Mouse (Mus musculus) cerebellum, postnatal 36 days (tissue): Measurements from ENCODE around the gene Lamb3.

Experiments used
- DNase-seq, 2 experiments: peaks; one replicate each; pipeline ENCODE4 v3.0.0; 2021 to 2022; ENCODE audit warnings: mixed read lengths in 2 of 2

The Lamb3 gene

DNA sequence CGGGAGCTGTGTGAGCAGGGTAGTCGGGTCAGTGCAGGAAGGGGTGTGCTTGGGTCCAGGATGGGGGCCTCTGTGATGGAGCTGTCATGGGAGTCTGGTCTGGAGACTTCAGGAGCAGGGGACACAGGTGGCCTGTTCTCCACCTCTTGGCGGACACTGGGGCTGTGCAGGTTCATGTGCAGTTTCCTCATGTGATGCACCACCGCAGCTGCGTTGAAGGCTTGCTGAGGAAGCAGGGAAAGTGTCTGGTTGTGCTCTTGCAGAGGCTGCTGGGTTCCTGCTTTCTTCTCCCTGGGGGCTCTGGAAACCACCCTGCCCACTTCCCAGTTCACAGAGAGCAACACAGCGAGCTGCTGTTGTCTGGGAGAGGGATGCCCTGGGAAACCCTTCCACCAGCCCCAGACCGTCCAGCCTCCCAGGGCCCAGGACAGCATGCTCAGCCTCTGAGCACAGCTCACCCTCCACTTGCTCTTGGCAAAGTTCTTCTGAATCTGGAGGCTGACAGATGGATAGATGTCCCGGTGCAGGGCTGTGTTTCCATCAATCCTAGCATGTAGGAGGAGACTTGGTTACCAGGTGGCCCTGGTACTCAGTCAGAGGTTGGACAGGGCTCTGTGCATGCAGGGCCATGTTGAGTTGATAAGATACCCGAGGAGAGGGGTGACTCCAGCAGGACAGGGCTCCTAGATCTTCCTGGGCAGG lies 140.9 kb downstream of the Lamb3 start:
- DNase-seq: peak; percentile 55 to 58

DNA sequence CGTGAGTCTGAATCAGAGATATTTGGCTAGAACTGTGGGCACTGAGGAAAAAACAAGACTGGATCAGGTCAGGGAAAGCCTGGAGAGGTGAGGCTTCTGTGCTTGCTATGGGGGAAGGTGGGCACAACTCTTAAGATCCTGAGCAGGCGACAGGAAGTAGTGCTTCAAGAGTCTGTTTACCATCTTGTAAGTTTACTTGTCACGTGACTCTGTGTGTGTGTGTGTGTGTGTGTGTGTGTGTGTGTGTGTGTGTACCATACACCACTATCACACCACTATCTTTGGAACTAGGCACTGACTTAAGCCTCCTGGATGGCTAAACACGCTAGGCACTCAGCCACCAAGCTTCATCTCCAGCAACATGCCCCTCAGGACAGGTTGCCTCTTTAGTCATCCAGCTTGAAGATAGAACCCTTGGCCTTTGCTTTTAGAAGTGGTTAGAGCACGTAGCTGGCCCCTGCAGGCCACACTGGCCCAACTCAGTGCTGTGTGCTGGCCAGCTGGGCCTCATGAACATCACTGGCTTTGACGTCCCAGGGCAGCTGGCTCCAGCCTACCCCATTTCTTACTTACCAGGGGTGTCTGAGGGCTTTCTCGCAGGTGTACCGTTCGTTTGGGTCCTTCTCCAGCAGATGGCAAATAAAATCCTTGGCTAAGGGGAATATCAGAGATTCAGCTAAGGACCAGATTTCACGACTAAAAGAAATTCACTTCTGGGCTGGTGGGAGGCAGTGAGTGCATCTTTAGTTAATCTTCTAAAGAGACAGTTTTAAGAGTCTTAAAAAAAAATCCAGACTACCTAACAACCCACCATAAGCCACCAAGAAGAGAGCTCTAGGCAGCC lies 142.4 kb downstream of the Lamb3 start:
- no peak for DNase-seq

GRCm38 (mm10) chr1:193350546-193350801 lies 143.0 kb downstream of the Lamb3 start:
- DNase-seq: no peak

GRCm38 (mm10) chr1:193351583-193351982 lies 144.1 kb downstream of the Lamb3 start:
- DNase-seq: peak; percentile 53 to 55

GRCm38 (mm10) chr1:193359199-193359598 lies 151.7 kb downstream of the Lamb3 start:
- DNase-seq: no peak

DNA sequence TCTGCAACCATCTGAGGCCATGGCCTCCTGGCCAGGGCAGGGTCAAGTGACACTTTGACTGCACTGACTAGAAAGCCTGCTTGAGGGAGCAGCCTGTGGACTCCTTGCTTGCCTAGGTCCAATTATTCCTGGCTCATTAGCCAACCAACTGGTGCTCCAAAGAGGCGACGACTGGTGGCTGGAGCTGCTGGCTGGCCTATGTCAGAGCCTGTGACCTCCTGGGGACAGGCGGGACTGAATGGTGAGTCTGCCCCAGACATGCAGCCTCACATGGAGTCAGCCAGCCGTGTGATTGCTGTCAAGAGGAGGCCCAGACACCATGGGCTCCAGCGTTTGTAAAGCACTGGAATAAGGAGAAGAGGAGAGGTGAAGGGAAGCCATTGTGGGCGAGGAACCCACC lies 153.7 kb downstream of the Lamb3 start:
- peak in 1 of 2 experiments; percentile 36 for DNase-seq

DNA sequence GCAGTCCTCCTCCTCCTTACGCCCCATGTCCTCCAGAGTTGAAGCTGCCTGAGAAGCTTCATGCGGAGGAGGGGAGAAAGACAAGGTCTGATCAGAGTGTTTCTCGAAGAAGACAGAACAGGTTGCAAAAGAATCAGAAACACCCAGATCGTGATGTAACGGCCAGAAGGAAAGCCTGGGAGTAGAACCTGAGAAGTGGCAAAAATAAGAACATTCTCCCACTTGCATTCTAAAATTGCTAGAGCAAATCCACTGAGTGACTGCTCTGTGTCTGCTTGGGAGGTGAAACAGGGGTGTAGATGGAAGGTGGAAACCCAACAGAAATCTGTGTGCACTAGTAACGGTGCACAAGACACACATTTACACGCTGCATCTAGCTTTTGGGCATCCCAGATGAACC lies 154.6 kb downstream of the Lamb3 start:
- DNase-seq: no peak

DNA sequence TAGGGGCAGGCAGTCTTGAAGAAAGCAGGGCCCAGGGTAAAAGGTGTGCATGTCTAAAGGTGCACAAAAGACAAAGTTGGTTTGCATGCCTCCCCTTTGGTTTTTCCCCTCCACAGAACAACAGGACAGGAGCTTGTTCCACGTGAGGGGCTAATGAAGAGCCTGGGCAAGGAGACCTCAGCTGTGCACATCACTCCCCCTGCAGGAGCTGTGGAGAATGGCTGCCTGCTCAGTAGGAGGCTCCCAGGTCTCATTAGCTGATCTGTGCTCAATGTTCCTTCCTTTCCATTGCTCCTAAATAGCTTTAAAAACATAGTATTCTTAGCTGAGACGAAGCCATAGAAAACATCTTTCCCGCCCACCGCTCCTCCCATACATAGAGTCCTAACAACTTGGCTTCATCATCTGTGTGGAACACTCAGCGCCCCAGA lies 156.3 kb downstream of the Lamb3 start:
- DNase-seq: peak; percentile 51 to 53

DNA sequence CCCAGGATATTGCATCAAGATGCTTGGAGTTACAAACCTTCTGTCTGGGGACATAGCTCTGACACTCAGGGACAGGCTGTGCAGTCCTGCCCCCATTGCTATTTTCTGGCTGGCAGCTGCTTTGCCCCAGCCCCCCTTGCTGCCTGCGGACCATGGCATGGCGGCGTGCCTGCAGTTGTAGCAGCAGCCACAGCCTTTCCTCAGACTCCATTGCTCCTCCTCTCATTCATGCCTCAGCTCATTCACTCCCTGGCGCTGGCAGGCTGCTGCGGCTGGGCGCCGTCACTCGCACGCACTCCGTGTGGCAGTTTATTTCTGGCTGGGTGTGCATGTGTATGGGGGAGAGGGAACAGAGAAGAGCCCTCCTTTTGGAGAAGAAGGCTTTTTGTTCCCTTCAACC lies 160.6 kb downstream of the Lamb3 start:
- no peak for DNase-seq

- no peak for DNase-seq
Measured at GRCm38 (mm10) chr1:193369091-193369490, 161.6 kb downstream of the Lamb3 start.

GRCm38 (mm10) chr1:193370096-193370495 lies 162.6 kb downstream of the Lamb3 start, which contains the start of gene Camk1g:
Gene Camk1g, minus strand, starts transcription at chr1:193370298.
- no peak for DNase-seq

- no peak for DNase-seq
Measured at GRCm38 (mm10) chr1:193373906-193374413, 166.5 kb downstream of the Lamb3 start.

DNA sequence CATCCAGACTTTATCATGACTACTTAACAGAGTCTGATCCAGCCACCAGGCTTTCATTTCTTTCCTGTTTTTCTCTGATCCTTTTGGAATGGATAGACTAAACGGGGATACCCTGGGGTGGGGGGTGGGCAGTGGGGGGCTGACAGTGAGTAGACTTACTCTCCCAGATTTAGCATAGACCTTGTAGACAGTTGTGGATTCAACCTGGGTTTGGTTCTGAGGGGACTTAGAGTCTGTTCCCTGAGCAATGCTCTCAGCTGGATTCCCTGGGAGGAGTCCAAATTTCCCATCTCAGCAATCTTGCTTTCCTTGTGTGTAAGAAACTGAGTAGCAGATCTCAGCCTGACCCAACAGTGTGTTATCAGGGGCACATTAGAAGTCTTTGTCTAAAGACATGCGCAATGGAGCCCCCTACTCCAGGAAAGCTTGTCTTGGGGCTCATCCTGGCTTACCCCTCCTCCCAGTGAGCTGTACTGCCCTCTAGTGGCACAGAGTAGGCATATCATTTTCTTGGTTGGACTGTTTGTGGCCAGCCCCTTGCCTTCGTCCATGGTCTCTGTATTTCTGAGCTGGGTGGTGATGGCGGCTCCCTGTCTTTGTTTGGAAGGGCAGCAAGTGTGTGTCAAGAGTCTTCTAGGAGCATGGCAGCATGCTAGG lies 169.1 kb downstream of the Lamb3 start:
- DNase-seq: peak; percentile 54 to 68

- no peak for DNase-seq
Measured at GRCm38 (mm10) chr1:193379634-193380033, 172.1 kb downstream of the Lamb3 start.

DNA sequence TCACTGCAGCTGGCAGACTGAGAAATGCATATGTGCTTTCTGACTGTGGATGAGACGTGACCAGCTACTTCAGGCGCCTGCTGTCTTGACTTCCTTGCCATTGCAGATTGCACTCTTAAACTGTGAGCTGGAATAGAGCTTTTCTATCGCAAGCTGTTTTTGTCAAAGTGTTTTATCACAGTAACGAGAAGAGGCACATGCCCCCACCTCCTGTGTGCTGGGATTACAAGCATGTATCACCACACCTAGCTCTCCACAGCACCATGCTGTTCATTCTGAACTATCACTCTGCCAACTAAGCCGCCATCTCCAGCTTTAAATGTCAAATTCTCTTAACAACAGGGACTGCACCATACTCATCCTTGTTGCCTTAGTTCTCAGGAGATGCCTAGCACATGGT lies 173.4 kb downstream of the Lamb3 start:
- DNase-seq: no peak

GRCm38 (mm10) chr1:193381597-193382404 lies 174.3 kb downstream of the Lamb3 start:
- no peak for DNase-seq

- DNase-seq: no peak
Measured at GRCm38 (mm10) chr1:193382435-193382834, 174.9 kb downstream of the Lamb3 start.

- DNase-seq: peak; percentile 65 to 75
Measured at GRCm38 (mm10) chr1:193382841-193383462, 175.5 kb downstream of the Lamb3 start.

DNA sequence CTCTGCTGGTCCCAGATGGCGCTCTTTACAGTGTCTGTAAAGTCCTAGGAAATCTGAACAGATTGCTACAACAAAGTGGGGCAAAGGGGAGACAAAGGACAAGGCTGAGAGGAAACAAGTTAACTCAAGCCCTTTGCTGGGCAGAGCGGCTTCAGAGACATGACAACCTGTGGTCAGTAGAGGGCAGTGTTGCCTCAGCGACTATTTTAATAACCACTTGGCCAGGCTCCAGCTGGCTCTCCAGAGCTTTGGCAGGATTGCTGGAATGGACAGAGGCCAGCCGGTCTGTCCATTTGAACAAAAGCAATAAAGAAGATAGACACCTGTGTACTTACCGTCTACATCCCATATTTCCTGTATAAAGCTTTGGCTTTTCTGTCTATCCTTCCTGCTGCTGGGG lies 178.6 kb downstream of the Lamb3 start:
- peak; percentile 94 to 98 for DNase-seq

DNA sequence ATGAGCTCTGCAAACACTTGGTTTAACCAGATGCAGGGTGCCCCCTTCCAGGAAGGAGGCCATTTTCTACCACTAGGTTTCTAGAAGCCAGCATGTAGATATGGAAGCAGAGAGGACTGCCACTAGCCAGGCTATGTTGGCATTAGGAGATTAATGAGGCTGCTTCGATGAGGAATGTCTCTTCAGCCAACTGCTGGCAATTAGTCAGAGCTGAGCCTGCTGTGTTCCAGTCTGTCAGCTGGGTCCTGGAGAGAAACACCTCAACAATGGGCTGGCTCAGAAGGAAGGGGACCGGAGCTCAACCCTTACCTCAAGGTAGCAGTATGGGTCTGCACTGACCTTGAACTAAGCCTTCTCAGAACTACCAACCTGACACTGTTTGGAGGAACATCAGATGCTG lies 179.7 kb downstream of the Lamb3 start:
- peak; percentile 35 to 50 for DNase-seq

DNA sequence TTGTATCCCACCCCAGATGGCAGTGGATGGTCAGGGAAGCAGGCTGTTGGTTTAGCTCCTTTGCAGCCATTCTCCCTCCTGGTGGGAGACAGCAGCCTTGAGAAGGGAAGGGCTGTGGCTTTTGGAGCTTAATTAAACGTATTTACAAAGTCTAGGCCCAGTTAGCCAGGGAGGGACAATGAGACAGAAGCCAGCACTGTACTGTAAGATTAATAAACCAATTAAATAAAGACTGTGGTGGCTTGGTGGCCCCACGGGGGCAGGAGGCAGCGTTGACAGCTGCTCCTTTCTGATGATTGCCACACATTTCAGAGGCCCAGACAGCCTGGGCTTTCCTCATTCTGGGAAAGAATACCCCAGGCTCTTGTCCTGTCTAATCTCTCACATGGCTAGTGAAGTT lies 182.0 kb downstream of the Lamb3 start:
- DNase-seq: no peak

DNA sequence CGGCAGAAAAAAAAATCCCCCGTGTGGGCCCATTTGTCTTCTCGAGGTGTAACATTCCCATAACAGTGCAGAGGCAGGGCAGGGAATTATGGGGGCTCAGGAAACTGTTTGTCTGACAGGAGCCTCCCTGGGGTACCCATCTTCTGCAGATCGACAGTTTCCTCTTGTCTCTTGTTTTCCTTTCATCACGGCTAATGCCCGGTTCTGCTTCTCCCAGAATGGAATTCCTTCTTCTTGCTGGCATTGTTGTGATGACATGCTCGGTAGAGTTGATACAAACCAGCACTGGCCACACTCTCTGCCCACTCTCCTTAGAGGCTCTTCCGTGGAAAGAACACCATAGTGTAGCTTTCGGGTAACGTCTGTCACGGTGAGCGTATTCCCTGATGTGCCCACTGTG lies 182.5 kb downstream of the Lamb3 start:
- no peak for DNase-seq
